Mouse (Mus musculus) intestine, embryonic 14.5 days (tissue): Measurements from ENCODE around the gene E2f2. TPM values are rescaled to one million over a fixed set of nuclear protein-coding genes. Genes with fewer than 3 reads are reported as not detected.
A peak's percentile ranks its signal among the peaks of the same experiment; 100 is the strongest.

Source experiments
- ATAC-seq: fragments of 200-750 bp; cut with Nextera tagmentation; replicated peaks from 2 replicates; pipeline ENCODE4 v1.8.0; 2017; ENCODE audit warnings: low read depth, moderate number of reproducible peaks, moderate TSS enrichment, moderate library complexity; ENCODE audit not compliant: low FRiP score, low TSS enrichment
- DNase-seq: peaks from one replicate; pipeline ENCODE4 v3.0.0-alpha.2; 2018; ENCODE audit warnings: low spot score
- H3K27ac ChIP-seq: fragments of 300-500 bp; sonication (generic); 2 replicates; pipeline ENCODE4 v1.5.1; 2014; ENCODE audit warnings: low read depth, mild to moderate bottlenecking, control low read depth
- H3K27me3 ChIP-seq: fragments of 300-500 bp; sonication (generic); replicated peaks from 2 replicates; pipeline ENCODE4 v1.6.1; 2014; ENCODE audit warnings: low read length, control low read depth; ENCODE audit not compliant: control insufficient read depth, insufficient read depth
- H3K36me3 ChIP-seq: fragments of 300-500 bp; sonication (generic); 2 replicates; pipeline ENCODE4 v1.6.1; 2014; ENCODE audit warnings: low read length, control low read depth; ENCODE audit not compliant: control insufficient read depth, insufficient read depth
- H3K4me1 ChIP-seq: fragments of 300-500 bp; sonication (generic); replicated peaks from 2 replicates; pipeline ENCODE4 v1.6.1; 2014; ENCODE audit warnings: low read length, control low read depth, mixed read lengths; ENCODE audit not compliant: control insufficient read depth, insufficient read depth
- H3K4me2 ChIP-seq: fragments of 300-500 bp; sonication (generic); 2 replicates; pipeline ENCODE4 v1.6.1; 2014; ENCODE audit warnings: low read length
- H3K4me3 ChIP-seq: fragments of 300-500 bp; sonication (generic); 2 replicates; pipeline ENCODE4 v1.5.1; 2014; ENCODE audit warnings: low read depth, low read length, control low read depth, mixed read lengths
- H3K9ac ChIP-seq: fragments of 300-500 bp; sonication (generic); 2 replicates; pipeline ENCODE4 v1.6.1; 2014; ENCODE audit warnings: mild to moderate bottlenecking, low read length
- H3K9me3 ChIP-seq: fragments of 300-500 bp; sonication (generic); 2 replicates; pipeline ENCODE4 v1.6.1; 2016; ENCODE audit warnings: low read length, control low read depth; ENCODE audit not compliant: control insufficient read depth
- WGBS: fragments of 180-500 bp; shearing (Covaris S2); extraction: QIAGEN DNeasy Blood & Tissue Kit; methylation state at CpG from one replicate; pipeline ENCODE4 v1.1.7; 2014; 5-methylcytosine and 5-hydroxymethylcytosine counted together
- polyA plus RNA-seq: library from polyadenylated mRNA; unstranded; fragments of >200 nt; fragmentation: Nextera tagmentation; extraction: Ambion mirVana; gene quantifications from 2 replicates; pipeline ENCODE4 v1.2.1, GENCODE M21; 2014

E2f2 gene
- polyA plus RNA-seq, 1 experiment from 2014 or later = 5.0 TPM

DNA sequence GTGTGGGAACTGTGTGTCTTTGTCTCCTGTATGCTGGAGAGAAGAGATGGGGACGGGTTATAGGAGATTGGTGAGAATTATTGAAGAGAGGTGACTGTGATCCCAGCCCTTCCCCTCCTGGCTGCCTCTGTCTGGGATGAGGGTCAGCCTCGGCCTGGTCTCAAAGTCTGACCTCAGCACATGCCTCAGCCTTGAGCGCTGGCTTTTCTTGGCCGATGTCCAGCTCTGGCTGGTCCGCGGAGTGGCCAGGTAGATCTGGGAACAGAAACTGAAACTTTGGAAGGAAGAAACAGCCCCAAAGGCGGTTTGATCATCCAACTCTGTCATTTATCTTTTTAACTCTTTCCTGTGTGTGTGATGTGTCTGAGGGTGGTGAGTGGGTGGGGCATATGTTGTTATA lies 41.4 kb downstream of the E2f2 start:
- ATAC-seq (no peak), DNase-seq (no peak)
- Histone ChIP-seq H3K4me1 (peaks cover 16% of the 10 kb centered on the region), H3K27me3 (no peaks in the 10 kb centered on the region), H3K9ac (no peak overlapping the region), H3K9me3 (no peaks in the 10 kb centered on the region), H3K4me3 (no peak overlapping the region), H3K4me2 (no peak overlapping the region), H3K27ac (no peak overlapping the region), H3K36me3 (0 out of 2 replicates have a peak, but pooled peaks cover 4% of the 10 kb centered on the region)
- WGBS = 72% methylated on average over 7 of the region's 7 CpGs

DNA sequence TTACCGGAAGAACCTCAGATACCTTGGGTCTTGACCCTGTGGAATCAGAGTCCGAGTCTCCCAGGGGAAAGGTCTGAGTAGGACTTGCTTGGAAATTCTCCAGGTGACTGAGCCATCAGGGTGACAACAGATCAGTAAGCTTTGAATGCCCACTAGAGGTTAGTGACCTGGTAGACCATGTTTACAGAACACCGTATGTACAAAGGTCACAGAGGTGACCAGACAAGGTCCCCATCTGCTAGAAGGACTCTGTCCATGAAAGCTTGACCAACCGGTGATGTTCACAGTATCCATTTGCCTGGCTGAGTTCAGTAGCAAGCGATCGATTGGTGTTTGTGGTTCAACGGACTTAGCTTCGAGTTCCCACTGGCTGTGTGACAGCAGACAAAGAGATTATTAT lies 42.6 kb downstream of the E2f2 start:
- 83% methylated on average over 8 of the region's 8 CpGs for WGBS
- H3K4me1 ChIP-seq = peaks cover 27% of the 10 kb centered on the region
- 0 out of 2 replicates have a peak, but pooled peaks cover 4% of the 10 kb centered on the region for H3K36me3 ChIP-seq
- no peaks in the 10 kb centered on the region for H3K27me3 ChIP-seq
- H3K9ac ChIP-seq = no peak overlapping the region
- H3K9me3 ChIP-seq = no peaks in the 10 kb centered on the region
- ATAC-seq (no peak), DNase-seq (no peak)
- no peak overlapping the region for H3K4me3 ChIP-seq
- H3K27ac ChIP-seq = no peak overlapping the region
- H3K4me2 ChIP-seq = no peak overlapping the region

- DNase-seq (no peak), ATAC-seq (no peak)
- Histone ChIP-seq H3K27ac (no peak overlapping the region), H3K4me3 (no peak overlapping the region), H3K36me3 (no peaks in the 10 kb centered on the region), H3K9ac (no peak overlapping the region), H3K4me2 (no peak overlapping the region), H3K9me3 (no peaks in the 10 kb centered on the region), H3K27me3 (no peaks in the 10 kb centered on the region), H3K4me1 (peaks cover 34% of the 10 kb centered on the region)
- WGBS = 79% methylated on average over 8 of the region's 8 CpGs
Observed at GRCm38 (mm10) chr4:136215576-136215975, 43.4 kb downstream of the E2f2 start.

DNA sequence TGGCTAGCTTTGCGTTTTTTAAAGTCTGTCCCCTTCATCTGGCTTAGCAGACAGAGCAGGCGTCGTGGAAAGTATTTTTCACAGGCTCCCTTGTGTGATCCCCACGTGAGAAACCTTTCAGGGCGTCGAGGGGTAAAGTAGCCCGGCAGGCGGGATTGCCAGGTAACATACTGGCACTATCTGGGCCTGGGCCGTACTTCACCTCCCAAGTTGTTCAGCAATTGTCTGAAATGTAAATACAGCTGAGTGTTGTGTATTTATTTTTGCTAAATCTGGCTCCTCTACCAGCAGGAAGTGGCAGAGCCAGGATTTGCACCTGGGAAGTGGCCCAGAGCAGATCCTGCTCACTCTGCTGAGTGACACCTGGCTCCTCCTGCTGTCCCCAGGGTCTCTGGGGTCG lies 44.9 kb downstream of the E2f2 start:
- H3K27ac ChIP-seq = no peak overlapping the region
- H3K4me1 ChIP-seq = peaks cover 34% of the 10 kb centered on the region
- 43% methylated on average over 10 of the region's 10 CpGs for WGBS
- no peaks in the 10 kb centered on the region for H3K36me3 ChIP-seq
- no peaks in the 10 kb centered on the region for H3K9me3 ChIP-seq
- DNase-seq (no peak), ATAC-seq (no peak)
- H3K27me3 ChIP-seq = no peaks in the 10 kb centered on the region
- H3K4me3 ChIP-seq = no peak overlapping the region
- no peak overlapping the region for H3K4me2 ChIP-seq
- H3K9ac ChIP-seq = no peak overlapping the region

- DNase-seq = peak; percentile 72
- Histone ChIP-seq H3K4me1 (peaks cover 31% of the 10 kb centered on the region), H3K9me3 (no peaks in the 10 kb centered on the region), H3K36me3 (no peaks in the 10 kb centered on the region), H3K27me3 (no peaks in the 10 kb centered on the region), H3K4me2 (peak overlapping the region; percentile 38), H3K9ac (peak overlapping the region; percentile 32; the same call in 1 of the 2 replicates), H3K4me3 (no peak overlapping the region), H3K27ac (peak overlapping the region; percentile 78)
- 0 out of 2 replicates have a peak, but pooled peaks have one; percentile 4 for ATAC-seq
- WGBS = 19% methylated on average over 18 of the region's 18 CpGs
Observed at GRCm38 (mm10) chr4:136218595-136219214, 46.5 kb downstream of the E2f2 start.

DNA sequence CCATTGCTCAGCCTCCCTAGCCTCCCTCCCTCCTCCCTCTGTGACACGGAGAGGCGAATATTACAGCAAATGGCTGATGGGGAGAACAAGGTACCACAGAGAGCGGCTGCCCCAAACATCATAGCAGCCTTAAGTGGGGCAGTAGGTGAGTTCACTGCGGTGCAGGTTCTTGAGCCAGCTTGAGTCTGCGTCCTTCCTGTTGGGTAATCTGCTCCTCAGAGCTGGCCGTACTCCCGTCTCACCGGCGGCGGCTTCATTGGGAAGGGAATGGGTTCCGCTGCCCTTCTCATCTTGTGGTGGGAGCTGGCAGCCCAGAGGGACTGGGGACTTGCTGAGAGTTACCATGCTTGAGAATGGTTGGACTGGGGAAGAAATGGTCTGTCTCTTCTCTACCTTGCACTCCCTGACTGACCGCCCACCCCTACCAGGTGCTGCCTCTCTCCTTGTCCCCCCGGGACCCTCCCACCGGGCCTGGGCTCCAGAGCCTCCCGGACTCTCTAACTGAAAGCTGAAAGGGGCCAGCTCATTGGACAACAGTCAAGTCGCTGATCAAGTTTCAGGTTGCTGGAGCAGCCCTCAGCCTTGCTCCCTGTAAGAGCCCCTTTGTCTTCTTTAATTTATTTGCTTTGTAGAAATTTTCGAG lies 48.1 kb downstream of the E2f2 start:
- H3K27ac ChIP-seq = peak overlapping the region; percentile 14; the same call in 1 of the 2 replicates
- no peak overlapping the region; the same call in 1 of the 2 replicates for H3K9ac ChIP-seq
- DNase-seq (peak; percentile 62), ATAC-seq (peak; percentile 53)
- no peaks in the 10 kb centered on the region for H3K27me3 ChIP-seq
- 9% methylated on average over 17 of the region's 17 CpGs for WGBS
- no peaks in the 10 kb centered on the region for H3K9me3 ChIP-seq
- H3K36me3 ChIP-seq = no peaks in the 10 kb centered on the region
- H3K4me1 ChIP-seq = peaks cover 31% of the 10 kb centered on the region
- peak overlapping the region; percentile 10; the same call in 1 of the 2 replicates for H3K4me3 ChIP-seq
- H3K4me2 ChIP-seq = peak overlapping the region; percentile 39

GRCm38 (mm10) chr4:136223549-136224239 lies 51.5 kb downstream of the E2f2 start:
- ATAC-seq = no peak
- Histone ChIP-seq H3K9ac (no peak overlapping the region), H3K4me2 (no peak overlapping the region), H3K27me3 (no peaks in the 10 kb centered on the region), H3K27ac (no peak overlapping the region), H3K4me1 (peaks cover 17% of the 10 kb centered on the region), H3K9me3 (no peaks in the 10 kb centered on the region), H3K36me3 (no peaks in the 10 kb centered on the region), H3K4me3 (no peak overlapping the region)
- 67% methylated on average over 13 of the region's 13 CpGs for WGBS
- DNase-seq = no peak

DNA sequence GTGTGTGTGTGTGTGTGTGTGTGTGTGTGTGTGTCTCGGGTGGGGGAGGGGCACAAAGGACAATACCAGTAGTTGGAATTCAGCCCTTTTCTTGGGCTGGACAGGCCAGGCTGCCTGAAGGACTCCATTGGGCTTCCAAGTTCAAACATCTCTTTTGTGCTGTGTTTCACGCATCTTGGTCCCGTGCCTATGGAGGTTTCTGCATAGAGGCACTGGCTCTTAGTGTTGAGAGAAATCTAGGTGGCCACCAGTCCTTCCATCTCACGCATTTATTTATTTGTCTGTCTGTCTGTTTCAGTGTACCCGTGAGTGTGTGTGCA lies 52.0 kb downstream of the E2f2 start:
- peaks cover 12% of the 10 kb centered on the region for H3K4me1 ChIP-seq
- no peaks in the 10 kb centered on the region for H3K27me3 ChIP-seq
- no peaks in the 10 kb centered on the region for H3K36me3 ChIP-seq
- no peak overlapping the region for H3K4me3 ChIP-seq
- 72% methylated on average over 5 of the region's 5 CpGs for WGBS
- H3K9ac ChIP-seq = no peak overlapping the region
- no peak overlapping the region for H3K27ac ChIP-seq
- no peak overlapping the region for H3K4me2 ChIP-seq
- DNase-seq = no peak
- ATAC-seq = no peak
- no peaks in the 10 kb centered on the region for H3K9me3 ChIP-seq
